ENCODE assay signal across 9 mouse cellular contexts in genomic region chr7:93982103-93982502, GRCm38 (mm10).
"Had no signal": no experiment of that assay in that cellular context is flagged by ENCODE, and none has a peak within 500 bp of the region (broad histone marks: within the 10 kb centered on the region; RNA-seq: fewer than 3 reads in every experiment).

No protein-coding gene starts in this region.

- ATAC-seq: intestine, embryonic 15.5 days; midbrain, embryonic 16.5 days had no signal

- DNase-seq: kidney, adult 18-20 months; kidney, postnatal 14 days; lung, adult 18-20 months; retina, postnatal 1 day; right cerebral cortex, postnatal 4 days; spleen, adult 18-20 months; thymus, postnatal 36 days had no signal
